Mouse (Mus musculus): ENCODE data around the gene Chst5. TPM values are rescaled to one million over a fixed set of nuclear protein-coding genes. Genes with fewer than 3 reads are reported as not detected.

The Chst5 gene
- 2.4 and 2.8 TPM in 2 replicates for polyA plus RNA-seq (2012; rRNA removed)

GRCm38 (mm10) chr8:111909621-111910450 lies at the start of gene Chst5:
Gene Chst5 (minus strand): TSS chr8:111910447.

GRCm38 (mm10) chr8:111940171-111941100 lies 30.2 kb upstream of the Chst5 start, which contains the start of gene Gabarapl2:
Gene Gabarapl2 (plus strand): TSS chr8:111940703.

GRCm38 (mm10) chr8:111933348-111934076 lies 23.3 kb upstream of the Chst5 start, which contains the start of gene Tmem231:
Gene Tmem231 (minus strand): TSS chr8:111933881.

GRCm38 (mm10) chr8:111876355-111876948 lies 33.8 kb downstream of the Chst5 start, which contains the start of gene Tmem170:
Gene Tmem170 (minus strand): TSS chr8:111876750.

GRCm38 (mm10) chr8:111853861-111854501 lies 56.3 kb downstream of the Chst5 start, which contains the start of gene Cfdp1:
Gene Cfdp1 (minus strand): TSS chr8:111854291.

Other genes with a start within 250 kb of the Chst5 start
- gene Ctrb1, start 219.4 kb downstream of the Chst5 start, polyA plus RNA-seq (2012; rRNA removed) = 0.11 and 0.13 TPM in 2 replicates
- gene Bcar1, start 166.6 kb downstream of the Chst5 start, polyA plus RNA-seq (2012; rRNA removed) = 63.9 and 69.9 TPM in 2 replicates
- gene Cfdp1, start 56.2 kb downstream of the Chst5 start, polyA plus RNA-seq (2012; rRNA removed) = 109 and 122 TPM in 2 replicates
- gene Tmem170, start 33.7 kb downstream of the Chst5 start, polyA plus RNA-seq (2012; rRNA removed) = 3.0 and 3.2 TPM in 2 replicates
- gene Tmem231, start 23.4 kb upstream of the Chst5 start, polyA plus RNA-seq (2012; rRNA removed) = 15.7 and 16.3 TPM in 2 replicates
- gene Gabarapl2, start 30.3 kb upstream of the Chst5 start, polyA plus RNA-seq (2012; rRNA removed) = 190 and 193 TPM in 2 replicates
- gene Adat1, start 81.9 kb upstream of the Chst5 start, polyA plus RNA-seq (2012; rRNA removed) = 8.8 and 9.1 TPM in 2 replicates
- 105 and 109 TPM in 2 replicates for gene Kars, start 100.9 kb upstream of the Chst5 start, polyA plus RNA-seq (2012; rRNA removed)
- 38.0 and 41.3 TPM in 2 replicates for gene Terf2ip, start 101.0 kb upstream of the Chst5 start, polyA plus RNA-seq (2012; rRNA removed)
- gene Gm6793, start 104.6 kb upstream of the Chst5 start, polyA plus RNA-seq (2012; rRNA removed) = 0.05 and 0.08 TPM in 2 replicates